Mouse (Mus musculus) CH12.LX (cell line): ENCODE results near the gene Arhgef10l. TPM values are rescaled to one million over a fixed set of nuclear protein-coding genes. Genes with fewer than 3 reads are reported as not detected.

Experiments
- DNase-seq: peaks from one replicate; pipeline ENCODE4 v3.0.0-alpha.2; 2013; ENCODE audit errors: extremely low read depth
- H3K27ac ChIP-seq: 2 replicates; pipeline ENCODE4 v1.5.1; 2012; ENCODE audit warnings: low read depth, mild to moderate bottlenecking, control low read depth, moderate library complexity; ENCODE audit not compliant: insufficient read depth
- H3K27me3 ChIP-seq: replicated peaks from 2 replicates; pipeline ENCODE3; 2012; ENCODE audit warnings: inconsistent platforms
- H3K36me3 ChIP-seq, 2 experiments: replicated peaks in 1 of 2; 2 replicates each; pipeline versions ENCODE3 to v1.6.1; 2012; ENCODE audit warnings: inconsistent platforms in 1 of 2, low read length in 1 of 2, mild to moderate bottlenecking in 1 of 2, mixed read lengths in 1 of 2, moderate library complexity in 1 of 2; ENCODE audit not compliant: control insufficient read depth in 1 of 2, insufficient read depth in 1 of 2
- H3K4me1 ChIP-seq, 2 experiments: 2 replicates each; pipeline ENCODE4 v1.6.1; 2012; ENCODE audit warnings: inconsistent platforms in 1 of 2, moderate library complexity in 1 of 2; ENCODE audit not compliant: insufficient read depth in 2 of 2, control insufficient read depth in 1 of 2
- H3K4me2 ChIP-seq: 2 replicates; pipeline ENCODE4 v1.6.1; 2012; ENCODE audit warnings: low read depth, mild to moderate bottlenecking, control low read depth; ENCODE audit not compliant: poor library complexity, insufficient read depth, severe bottlenecking
- H3K4me3 ChIP-seq, 3 experiments: fragments of 150-350 bp in 1 of 3; sonication (generic) in 1 of 3; replicated peaks in 1 of 3; 2 replicates each; pipeline versions ENCODE3 to v1.5.1; 2011 to 2012; ENCODE audit warnings: low read depth in 2 of 3, low read length in 2 of 3, mild to moderate bottlenecking in 2 of 3, moderate library complexity in 2 of 3, control low read depth in 1 of 3, improper control_type of control experiment in 1 of 3, inconsistent platforms in 1 of 3, mixed read lengths in 1 of 3; ENCODE audit not compliant: poor library complexity in 1 of 3
- H3K79me2 ChIP-seq: replicated peaks from 2 replicates; pipeline ENCODE4 v1.6.1; 2012; ENCODE audit warnings: mild to moderate bottlenecking, moderate library complexity; ENCODE audit not compliant: control insufficient read depth, poor library complexity, insufficient read depth, severe bottlenecking; ENCODE audit errors: extremely low read depth
- H3K9ac ChIP-seq: 2 replicates; pipeline ENCODE4 v1.6.1; 2012; ENCODE audit warnings: low read depth, mild to moderate bottlenecking, control low read depth, moderate library complexity; ENCODE audit not compliant: insufficient read depth
- H3K9me3 ChIP-seq: replicated peaks from 2 replicates; pipeline ENCODE3; 2012; ENCODE audit warnings: low read length, inconsistent platforms, mixed read lengths
- BHLHE40 ChIP-seq: IDR thresholded peaks from 2 replicates; pipeline ENCODE4 v1.6.1; 2011; ENCODE audit warnings: mild to moderate bottlenecking, low read depth, low read length, improper control_type of control experiment
- CHD1 ChIP-seq: IDR thresholded peaks from 2 replicates; pipeline ENCODE4 v1.6.1; 2012; ENCODE audit warnings: low read depth, low read length, improper control_type of control experiment, inconsistent platforms
- E2F4 ChIP-seq: IDR thresholded peaks from 2 replicates; pipeline ENCODE4 v1.6.1; 2011; ENCODE audit warnings: low read depth, low read length, improper control_type of control experiment; ENCODE audit not compliant: insufficient replicate concordance
- ETS1 ChIP-seq: conservative IDR thresholded peaks from 2 replicates; pipeline ENCODE4 v1.6.1; 2012; ENCODE audit warnings: low read depth, mild to moderate bottlenecking, inconsistent platforms, low read length, improper control_type of control experiment, moderate library complexity
- GABPA ChIP-seq: IDR thresholded peaks from 2 replicates; pipeline ENCODE4 v1.6.1; 2012; ENCODE audit warnings: low read depth, low read length, improper control_type of control experiment, inconsistent platforms; ENCODE audit not compliant: insufficient replicate concordance
- JUN ChIP-seq: IDR thresholded peaks from 2 replicates; pipeline ENCODE4 v1.6.1; 2011; ENCODE audit warnings: low read depth, mild to moderate bottlenecking, low read length, improper control_type of control experiment, moderate library complexity; ENCODE audit not compliant: insufficient read depth
- KAT2A ChIP-seq: IDR thresholded peaks from 2 replicates; pipeline ENCODE4 v1.6.1; 2012; ENCODE audit warnings: low read length, improper control_type of control experiment, inconsistent platforms; ENCODE audit not compliant: insufficient replicate concordance
- NELFE ChIP-seq: IDR thresholded peaks from 2 replicates; pipeline ENCODE4 v1.6.1; 2011; ENCODE audit warnings: low read depth, low read length, improper control_type of control experiment
- PAX5 ChIP-seq: IDR thresholded peaks from 2 replicates; pipeline ENCODE4 v1.6.1; 2012; ENCODE audit warnings: low read length, inconsistent platforms, mixed read lengths
- POLR2A ChIP-seq: IDR thresholded peaks from 2 replicates; pipeline ENCODE4 v1.6.1; 2011; ENCODE audit warnings: low read depth, mild to moderate bottlenecking, improper control_type of control experiment, low read length
- RAD21 ChIP-seq: IDR thresholded peaks from 2 replicates; pipeline ENCODE4 v1.6.1; 2011; ENCODE audit warnings: low read depth, mild to moderate bottlenecking, low read length, improper control_type of control experiment, moderate library complexity
- TCF12 ChIP-seq: IDR thresholded peaks from 2 replicates; pipeline ENCODE4 v1.6.1; 2014; ENCODE audit warnings: low read depth, mild to moderate bottlenecking, inconsistent platforms, low read length, improper control_type of control experiment
- USF2 ChIP-seq: conservative IDR thresholded peaks from 2 replicates; pipeline ENCODE4 v1.6.1; 2011; ENCODE audit warnings: low read depth, low read length, improper control_type of control experiment
- ZKSCAN1 ChIP-seq: IDR thresholded peaks from 2 replicates; pipeline ENCODE4 v1.6.1; 2012; ENCODE audit warnings: low read depth, inconsistent platforms, low read length, improper control_type of control experiment, borderline replicate concordance
- ZNF384 ChIP-seq: IDR thresholded peaks from 2 replicates; pipeline ENCODE4 v1.6.1; 2012; ENCODE audit warnings: low read depth, low read length, improper control_type of control experiment, inconsistent platforms
- dilution Hi-C: fragments of 300-500 bp; cut with MboI; formaldehyde crosslinking; loops from 2 replicates; pipeline ENCODE4 v1.14.3; 2020; ENCODE audit warnings: low sequenced_read_pairs; ENCODE audit not compliant: extremely low pct_unique_long_range_greater_than_20kb, extremely low pct_ligation_motif_present
- in situ Hi-C: fragments of 300-500 bp; cut with MboI; formaldehyde crosslinking; loops from 3 replicates; pipeline ENCODE4 v1.14.3; 2019; ENCODE audit warnings: low sequenced_read_pairs, low pct_ligation_motif_present, low pct_unique_long_range_greater_than_20kb, mixed read lengths
- polyA plus RNA-seq: library from polyadenylated mRNA; unstranded; fragments of >175 nt; gene quantifications from 2 replicates; pipeline ENCODE4 v1.2.1, GENCODE M21; 2012; ENCODE audit warnings: low read depth; ENCODE audit not compliant: insufficient read length
- total RNA-seq, 2 experiments: library from RNA; depleted of rRNA; stranded (reverse); fragments of 300-350 nt in 1 of 2; fragments of >200 nt in 1 of 2; gene quantifications; 2 replicates each; pipeline ENCODE4 v1.2.3; 2012 to 2014

Gene Arhgef10l
- total and polyA plus RNA-seq, 3 experiments = 4.5 to 15.8 (median 10.2) TPM

GRCm38 (mm10) chr4:140630136-140630535 lies 35.7 kb downstream of the Arhgef10l start:
- H3K4me2 ChIP-seq = no peak overlapping the region
- no peak overlapping the region for H3K9ac ChIP-seq
- H3K4me3 ChIP-seq = no peak overlapping the region
- H3K79me2 ChIP-seq = no peaks in the 10 kb centered on the region
- no peaks in the 10 kb centered on the region for H3K36me3 ChIP-seq
- no peaks in the 10 kb centered on the region for H3K9me3 ChIP-seq
- dilution Hi-C loops (no loop called here), in situ Hi-C loops (no loop called here)
- TF ChIP-seq ZNF384 (no peak), CHD1 (no peak)
- H3K27ac ChIP-seq = no peak overlapping the region
- DNase-seq = no peak
- peaks cover 74% of the 10 kb centered on the region for H3K27me3 ChIP-seq
- peaks cover 5 to 12% of the 10 kb centered on the region in 2 experiments; a peak in 2 of 4 replicates for H3K4me1 ChIP-seq

GRCm38 (mm10) chr4:140628971-140629370 lies 36.8 kb downstream of the Arhgef10l start:
- H3K36me3 ChIP-seq = no peaks in the 10 kb centered on the region
- no peak overlapping the region for H3K9ac ChIP-seq
- dilution Hi-C loops (no loop called here), in situ Hi-C loops (no loop called here)
- TF ChIP-seq POLR2A (no peak), E2F4 (no peak), PAX5 (no peak), BHLHE40 (no peak), ETS1 (no peak), KAT2A (no peak), USF2 (no peak), TCF12 (no peak), JUN (no peak), NELFE (no peak), ZNF384 (no peak), RAD21 (no peak), GABPA (no peak), ZKSCAN1 (no peak)
- TF ChIP-seq, all 38 proteins: peak for 0
- Histone ChIP-seq H3K79me2 (no peaks in the 10 kb centered on the region), H3K27me3 (peaks cover 68% of the 10 kb centered on the region), H3K27ac (no peak overlapping the region), H3K9me3 (no peaks in the 10 kb centered on the region), H3K4me1 (peaks cover 5 to 12% of the 10 kb centered on the region in 2 experiments; a peak in 2 of 4 replicates), H3K4me2 (no peak overlapping the region), H3K4me3 (no peak overlapping the region)
- no peak for DNase-seq
